14 mouse cellular contexts compared by ENCODE assay signal in the genomic region with DNA sequence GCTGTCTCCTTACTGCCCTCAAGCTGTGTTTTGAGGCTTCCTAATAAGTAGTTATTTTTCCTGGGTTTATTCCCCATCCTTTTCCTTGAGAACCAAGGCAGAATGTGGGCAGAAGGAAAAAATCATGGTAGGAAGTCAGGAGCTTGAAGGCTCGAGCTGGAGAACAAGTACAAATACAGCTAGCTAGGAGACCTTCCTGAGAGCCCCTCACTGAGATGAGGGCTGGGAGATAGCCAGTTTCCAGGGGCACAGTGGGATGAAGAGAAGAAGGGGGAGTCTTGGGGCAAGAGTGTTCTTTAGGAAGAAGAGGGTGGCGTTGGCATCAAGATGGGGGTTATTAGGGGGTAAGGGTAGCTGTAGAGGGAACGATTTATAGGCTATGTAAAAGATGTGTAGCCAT. TPM values are rescaled to one million over a fixed set of nuclear protein-coding genes. Genes with fewer than 3 reads are reported as not detected.
DNase-seq lines count a peak whose midpoint lies in the region; ATAC-seq lines count a peak whose summit lies in the region.
"Had no signal": no experiment of that assay in that cellular context is flagged by ENCODE, and none has a peak within 500 bp of the region (broad histone marks: within the 10 kb centered on the region; RNA-seq: fewer than 3 reads in every experiment).

No protein-coding gene starts in this region.

- ATAC-seq in neural tube, embryonic 11.5 days (ENCODE audit: insufficient read depth, low FRiP score, low TSS enrichment): no peak
- ATAC-seq in neural tube, embryonic 15.5 days (ENCODE audit: low FRiP score): no peak
- ATAC-seq: lung, postnatal 0 days had no signal

- H3K4me2 ChIP-seq in neural tube, embryonic 11.5 days (ENCODE audit: low read depth): peak overlapping the region; percentile 51
- peak overlapping the region; percentile 62 for H3K4me2 ChIP-seq in neural tube, embryonic 15.5 days

- 76% methylated on average over 3 of the region's 3 CpGs for whole genome bisulfite sequencing in neural tube, embryonic 11.5 days
- WGBS in midbrain, embryonic 10.5 days: 86% methylated on average over 3 of the region's 3 CpGs
- 63% methylated on average over 3 of the region's 3 CpGs for WGBS in neural tube, embryonic 15.5 days

- H3K27ac ChIP-seq in neural tube, embryonic 11.5 days (ENCODE audit: low read depth, low read length): no peak overlapping the region
- H3K27ac ChIP-seq in midbrain, embryonic 10.5 days (replicated peaks): peak overlapping the region; percentile 91; the same call in 1 of the 2 replicates
- no peak overlapping the region for H3K27ac ChIP-seq in neural tube, embryonic 15.5 days (replicated peaks)

- no peaks in the 10 kb centered on the region for H3K36me3 ChIP-seq in neural tube, embryonic 11.5 days (ENCODE audit: control insufficient read depth, insufficient read depth, low read length)
- H3K36me3 ChIP-seq in midbrain, embryonic 10.5 days: no peaks in the 10 kb centered on the region
- H3K36me3 ChIP-seq in neural tube, embryonic 15.5 days: no peaks in the 10 kb centered on the region

- H3K4me1 ChIP-seq in neural tube, embryonic 11.5 days (ENCODE audit: control insufficient read depth, insufficient read depth, low read length): no peaks in the 10 kb centered on the region
- H3K4me1 ChIP-seq in midbrain, embryonic 10.5 days: peaks cover 31% of the 10 kb centered on the region
- H3K4me1 ChIP-seq in neural tube, embryonic 15.5 days: peaks cover 24% of the 10 kb centered on the region

- H3K4me3 ChIP-seq in neural tube, embryonic 11.5 days (ENCODE audit: low read depth, low read length): no peak overlapping the region
- peak overlapping the region; percentile 61 for H3K4me3 ChIP-seq in midbrain, embryonic 10.5 days
- H3K4me3 ChIP-seq in neural tube, embryonic 15.5 days (replicated peaks): peak overlapping the region; percentile 60

- no peaks in the 10 kb centered on the region for H3K9me3 ChIP-seq in neural tube, embryonic 11.5 days (ENCODE audit: control insufficient read depth, low read length)
- H3K9me3 ChIP-seq in midbrain, embryonic 10.5 days (replicated peaks): no peaks in the 10 kb centered on the region
- H3K9me3 ChIP-seq in neural tube, embryonic 15.5 days (replicated peaks): no peaks in the 10 kb centered on the region

- no peak overlapping the region for H3K9ac ChIP-seq in neural tube, embryonic 11.5 days (ENCODE audit: low read length)
- peak overlapping the region; percentile 86; the same call in 1 of the 2 replicates for H3K9ac ChIP-seq in neural tube, embryonic 15.5 days (replicated peaks)

- H3K27me3 ChIP-seq in neural tube, embryonic 11.5 days (ENCODE audit: control insufficient read depth, insufficient read depth, low read length): no peaks in the 10 kb centered on the region
- no peaks in the 10 kb centered on the region for H3K27me3 ChIP-seq in midbrain, embryonic 10.5 days (ENCODE audit: low read depth, poor library complexity, severe bottlenecking)
- no peaks in the 10 kb centered on the region for H3K27me3 ChIP-seq in neural tube, embryonic 15.5 days (replicated peaks)

- DNase-seq in cerebellum, postnatal 10 days: peak; percentile 44 to 48
- DNase-seq in cerebellum, adult 9-10 months: no peak
- DNase-seq in neural tube, embryonic 11.5 days (ENCODE audit: low spot score): no peak
- no peak for DNase-seq in neural tube, embryonic 10.5 days (ENCODE audit: extremely low spot score, low spot score)
- no peak for DNase-seq in midbrain, embryonic 10.5 days (ENCODE audit: low spot score)
- no peak for DNase-seq in retina, postnatal 1 day
- no peak for DNase-seq in thymus, postnatal 10 days (ENCODE audit: low spot score in 2 of 2)
- DNase-seq: adrenal gland, postnatal 36 days; heart, adult 18-20 months; kidney, adult 18-20 months; kidney, postnatal 4 days; thymus, postnatal 36 days had no signal

RNA-seq across cellular contexts. Expression of a gene that starts 56.1 kb away (rescaled TPM):
- polyA plus RNA-seq in neural tube, embryonic 11.5 days (2014; fragmentation: Nextera tagmentation; extraction: Ambion mirVana): 89.8 and 96.1 TPM in 2 replicates
- 70.4 and 90.6 TPM in 2 replicates for polyA plus RNA-seq in midbrain, embryonic 10.5 days (2016; fragmentation: Nextera tagmentation; extraction: Ambion mirVana)
- 117 and 134 TPM in 2 replicates for polyA plus RNA-seq in neural tube, embryonic 15.5 days (2015; fragmentation: Nextera tagmentation; extraction: Ambion mirVana)

Comparison
In these comparisons a context has a peak if more than half of its experiments do, and no peak if none do; other contexts are left out.
1. DNase-seq: peak in cerebellum, postnatal 10 days (2 of 2); none in cerebellum, adult 9-10 months (single experiment), neural tube, embryonic 11.5 days (single experiment), neural tube, embryonic 10.5 days (single experiment), midbrain, embryonic 10.5 days (single experiment), retina, postnatal 1 day (single experiment) and thymus, postnatal 10 days (0 of 2).